Mouse (Mus musculus) brain, embryonic 14.5 days (tissue): ENCODE measurements around the gene Olfr15.

Experiments
- CTCF ChIP-seq: fragments of 200-500 bp; IDR thresholded peaks from 2 replicates; pipeline ENCODE4 v1.5.1; 2012; ENCODE audit warnings: inconsistent platforms, mild to moderate bottlenecking, moderate library complexity, borderline replicate concordance; ENCODE audit not compliant: insufficient read depth, insufficient read length; ENCODE audit errors: extremely low read depth
- POLR2A ChIP-seq: fragments of 200-500 bp; IDR thresholded peaks from 2 replicates; pipeline ENCODE4 v1.6.1; 2012; ENCODE audit warnings: mild to moderate bottlenecking, inconsistent platforms, borderline replicate concordance; ENCODE audit not compliant: poor library complexity, insufficient read depth, insufficient read length, severe bottlenecking; ENCODE audit errors: extremely low read depth

DNA sequence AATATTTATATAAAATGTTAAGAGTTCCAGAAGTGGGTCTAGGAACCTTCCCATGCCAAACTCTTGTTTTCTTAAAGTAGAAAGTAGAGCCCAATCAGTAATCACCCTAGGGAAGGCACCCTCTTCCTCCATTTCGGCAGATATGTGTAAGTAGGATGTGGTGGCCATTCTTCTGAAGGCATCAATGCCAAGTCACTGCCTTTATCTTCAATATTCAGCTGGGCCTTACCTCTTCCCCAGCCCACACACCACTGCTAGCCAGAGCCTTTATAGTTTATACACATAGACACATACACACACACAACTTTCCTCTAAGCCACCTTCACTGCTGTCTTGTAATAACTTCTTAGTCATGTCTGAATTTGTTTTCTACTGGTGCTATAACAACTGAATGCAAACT is 25.1 kb downstream of the Olfr15 start:
- TF ChIP-seq CTCF (no peak), POLR2A (no peak)
